Mouse (Mus musculus) ES-E14 (cell line): Measurements from ENCODE around the gene Ccdc51. TPM values are rescaled to one million over a fixed set of nuclear protein-coding genes. Genes with fewer than 3 reads are reported as not detected.

Experiments
- DNase-seq: peaks from one replicate; pipeline ENCODE4 v3.0.0-alpha.2; 2013; ENCODE audit warnings: low read depth, low spot score
- H3K27ac ChIP-seq: 2 replicates; pipeline ENCODE4 v1.5.1; 2012; ENCODE audit warnings: low read depth, mild to moderate bottlenecking, low read length, moderate library complexity, mixed read lengths; ENCODE audit not compliant: poor library complexity, insufficient read depth, severe bottlenecking
- H3K36me3 ChIP-seq: 2 replicates; pipeline ENCODE4 v1.6.1; 2012; ENCODE audit warnings: mild to moderate bottlenecking, low read length, moderate library complexity, mixed read lengths; ENCODE audit not compliant: control insufficient read depth, poor library complexity, insufficient read depth, severe bottlenecking
- H3K4me1 ChIP-seq, 2 experiments: fragments of 150-350 bp in 1 of 2; sonication (generic) in 1 of 2; 2 replicates each; pipeline ENCODE4 v1.6.1; 2012; ENCODE audit warnings: low read length in 2 of 2, mild to moderate bottlenecking in 1 of 2, mixed read lengths in 1 of 2; ENCODE audit not compliant: control insufficient read depth in 2 of 2, insufficient read depth in 2 of 2, poor library complexity in 1 of 2
- H3K4me3 ChIP-seq, 2 experiments: fragments of 150-350 bp in 1 of 2; sonication (generic) in 1 of 2; 2 replicates each; pipeline ENCODE4 v1.5.1; 2012; ENCODE audit warnings: low read length in 2 of 2, low read depth in 1 of 2, mild to moderate bottlenecking in 1 of 2, mixed read lengths in 1 of 2; ENCODE audit not compliant: insufficient read depth in 1 of 2, poor library complexity in 1 of 2, severe bottlenecking in 1 of 2
- H3K9ac ChIP-seq: 2 replicates; pipeline ENCODE4 v1.6.1; 2012; ENCODE audit warnings: low read depth, mild to moderate bottlenecking, low read length, mixed read lengths; ENCODE audit not compliant: poor library complexity, insufficient read depth, severe bottlenecking
- H3K9me3 ChIP-seq: fragments of 150-350 bp; sonication (generic); 2 replicates; pipeline ENCODE4 v1.6.1; 2012; ENCODE audit warnings: low read depth, mild to moderate bottlenecking, low read length; ENCODE audit not compliant: control insufficient read depth, insufficient read depth
- CHD2 ChIP-seq: IDR thresholded peaks from 2 replicates; pipeline ENCODE4 v1.6.1; 2014; ENCODE audit warnings: mild to moderate bottlenecking, low read depth, low read length, inconsistent platforms
- HCFC1 ChIP-seq: IDR thresholded peaks from 2 replicates; pipeline ENCODE4 v1.6.1; 2012; ENCODE audit warnings: low read length, inconsistent platforms, borderline replicate concordance; ENCODE audit not compliant: insufficient read depth
- MAFK ChIP-seq: IDR thresholded peaks from 2 replicates; pipeline ENCODE4 v1.6.1; 2014; ENCODE audit warnings: mild to moderate bottlenecking, low read depth, low read length, inconsistent platforms; ENCODE audit not compliant: insufficient read depth
- ZC3H11A ChIP-seq: IDR thresholded peaks from 2 replicates; pipeline ENCODE4 v1.6.1; 2012; ENCODE audit warnings: low read depth, mild to moderate bottlenecking, inconsistent platforms, low read length, borderline replicate concordance
- ZNF384 ChIP-seq: IDR thresholded peaks from 2 replicates; pipeline ENCODE4 v1.6.1; 2012; ENCODE audit warnings: low read depth, low read length, inconsistent platforms
- in situ Hi-C, 2 experiments: fragments of 600-800 bp; cut with MboI; formaldehyde crosslinking; loops; one replicate each; pipeline ENCODE4 v1.15.1; 2025; ENCODE audit warnings: low sequenced_read_pairs in 2 of 2, inconsistent platforms in 1 of 2; ENCODE audit not compliant: unreplicated experiment in 2 of 2
- total RNA-seq: library from RNA; depleted of rRNA; stranded (reverse); fragments of 300-350 nt; gene quantifications from 2 replicates; pipeline ENCODE4 v1.2.3, GENCODE M21; 2012

Gene Ccdc51
- total RNA-seq, 1 experiment: 11.8 TPM

- no peak overlapping the region for H3K4me3 ChIP-seq
- H3K36me3 ChIP-seq: peaks cover 49% of the 10 kb centered on the region
- TF ChIP-seq MAFK (no peak), ZC3H11A (no peak), HCFC1 (no peak), CHD2 (no peak), ZNF384 (no peak)
- in situ Hi-C loops: no loop called here
- H3K9me3 ChIP-seq: no peaks in the 10 kb centered on the region
- H3K9ac ChIP-seq: no peak overlapping the region
- no peak for DNase-seq
- H3K27ac ChIP-seq: no peak overlapping the region
- H3K4me1 ChIP-seq: no peaks in the 10 kb centered on the region
Measured at GRCm38 (mm10) chr9:109118106-109118505, 35.8 kb downstream of the Ccdc51 start.

DNA sequence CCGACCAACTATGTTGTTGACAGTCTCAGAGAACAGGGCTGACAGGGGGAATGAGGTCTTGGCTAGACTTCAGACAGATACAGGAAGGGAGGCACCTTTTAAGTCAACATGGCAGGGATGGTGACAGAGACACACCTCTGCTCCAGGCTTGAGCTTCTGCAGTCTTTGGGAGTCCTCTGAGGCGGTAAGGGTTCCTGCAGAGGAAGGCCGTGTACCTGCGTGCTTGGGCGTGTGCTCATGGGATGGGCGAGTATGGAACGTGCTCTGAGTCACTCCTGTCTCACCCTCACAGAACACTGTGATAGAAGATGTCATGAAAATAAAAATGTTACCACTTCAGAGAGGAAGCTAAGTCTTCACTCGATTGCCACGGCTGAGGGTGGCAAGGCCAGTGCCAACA, 37.3 kb downstream of the Ccdc51 start:
- no peak for TF ChIP-seq CHD2
- TF ChIP-seq ZC3H11A: no peak
- TF ChIP-seq ZNF384: no peak
- no peak for TF ChIP-seq HCFC1
- TF ChIP-seq MAFK: no peak
- Histone ChIP-seq H3K9me3 (no peaks in the 10 kb centered on the region), H3K36me3 (peaks cover 38% of the 10 kb centered on the region), H3K4me1 (no peaks in the 10 kb centered on the region), H3K9ac (no peak overlapping the region), H3K4me3 (no peak overlapping the region), H3K27ac (no peak overlapping the region)
- DNase-seq: no peak
- in situ Hi-C loops: no loop called here

- Histone ChIP-seq H3K27ac (no peak overlapping the region), H3K9ac (no peak overlapping the region), H3K36me3 (peaks cover 26% of the 10 kb centered on the region), H3K9me3 (no peaks in the 10 kb centered on the region), H3K4me3 (no peak overlapping the region), H3K4me1 (no peaks in the 10 kb centered on the region)
- TF ChIP-seq ZC3H11A (no peak), ZNF384 (no peak), HCFC1 (no peak), CHD2 (no peak), MAFK (no peak)
- in situ Hi-C loops: loop anchor here in 1 of 2 experiments (10.0 kb wide), 1 partner anchor 116 kb away; no protein-coding TSS in a partner anchor
- DNase-seq: no peak
Measured at GRCm38 (mm10) chr9:109120956-109121355, 38.7 kb downstream of the Ccdc51 start.

DNA sequence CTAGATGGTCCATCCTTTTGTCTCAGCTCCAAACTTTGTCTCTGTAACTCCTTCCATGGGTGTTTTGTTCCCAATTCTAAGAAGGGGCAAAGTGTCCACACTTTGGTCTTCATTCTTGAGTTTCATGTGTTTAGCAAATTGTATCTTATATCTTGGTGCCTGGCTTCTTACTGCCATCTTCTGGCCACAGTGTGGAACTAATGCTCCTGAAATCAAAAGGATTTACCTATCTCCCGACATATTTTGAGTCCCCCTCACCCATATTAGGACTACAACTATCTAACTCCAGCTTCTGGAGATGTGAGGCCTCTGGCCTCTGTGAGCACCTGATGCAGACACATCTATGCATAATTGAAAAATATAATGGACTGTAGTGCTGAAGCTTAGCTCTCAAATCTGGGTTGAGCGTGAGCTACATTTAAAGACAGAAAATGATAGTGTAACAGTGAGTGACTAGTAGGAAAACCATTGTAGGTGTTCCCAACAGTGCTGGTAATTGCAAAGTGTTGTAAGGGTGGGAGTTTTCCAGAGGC, 40.3 kb downstream of the Ccdc51 start:
- in situ Hi-C loops: loop anchor here in 1 of 2 experiments (10.0 kb wide), 1 partner anchor 118 kb away; no protein-coding TSS in a partner anchor
- DNase-seq: peak; percentile 40
- Histone ChIP-seq H3K9me3 (no peaks in the 10 kb centered on the region), H3K27ac (no peak overlapping the region), H3K36me3 (peaks cover 13% of the 10 kb centered on the region), H3K4me1 (no peaks in the 10 kb centered on the region), H3K9ac (no peak overlapping the region), H3K4me3 (no peak overlapping the region)
- TF ChIP-seq ZNF384 (no peak), ZC3H11A (peak; percentile 34; the same call in 1 of the 2 replicates)

- Histone ChIP-seq H3K9ac (no peak overlapping the region), H3K4me3 (no peak overlapping the region), H3K4me1 (no peaks in the 10 kb centered on the region), H3K9me3 (no peaks in the 10 kb centered on the region), H3K36me3 (peaks cover 9% of the 10 kb centered on the region; the same call in 1 of the 2 replicates), H3K27ac (no peak overlapping the region)
- in situ Hi-C loops: loop anchor here in 1 of 2 experiments (10.0 kb wide), 1 partner anchor 118 kb away; no protein-coding TSS in a partner anchor
- no peak for DNase-seq
- TF ChIP-seq HCFC1 (no peak), ZNF384 (no peak), ZC3H11A (no peak), MAFK (no peak), CHD2 (no peak)
Measured at GRCm38 (mm10) chr9:109123266-109123665, 41.0 kb downstream of the Ccdc51 start.
